Mouse (Mus musculus): ENCODE measurements at regions not wholly inside any gene's neighbourhood (a gene's known extent, or its start where the extent isn't known, plus 50 kb on each side); places are given as distances from the start of the nearest gene placed in this dataset.

DNA sequence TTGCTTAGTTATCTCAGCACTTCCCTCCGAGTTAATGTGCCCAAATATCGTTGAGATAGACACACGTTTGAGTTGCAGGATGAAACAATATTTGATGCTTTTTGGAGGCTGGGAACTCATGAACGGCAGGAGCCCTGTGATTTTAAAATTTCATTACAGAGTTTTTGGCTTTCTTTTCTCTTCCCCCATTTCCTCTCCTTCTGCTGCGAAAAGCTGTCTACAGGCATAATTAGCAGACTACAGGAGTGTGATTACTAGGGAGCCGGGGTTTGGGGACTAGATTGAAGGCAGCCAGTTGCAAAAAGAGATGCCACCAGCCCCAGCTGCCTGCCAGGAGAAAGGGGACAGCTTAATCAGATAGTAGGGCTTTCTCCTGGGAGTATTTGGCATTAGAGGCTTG lies 274.2 kb upstream of the Mki67 start:
- no peak for DNase-seq (ENCODE audit: low spot score)

GRCm38 (mm10) chr7:135996896-135997295 lies 280.7 kb upstream of the Mki67 start:
- no peaks in the 10 kb centered on the region for H3K36me3 ChIP-seq (ENCODE audit: insufficient read depth, low read length)
- ATAC-seq, result peak; percentile 64

More for the DNA sequence above, 274.2 kb upstream of the Mki67 start:
- no peak overlapping the region for H3K27ac ChIP-seq
- WGBS, result 59% methylated on average over 6 of the region's 6 CpGs
- no peaks in the 10 kb centered on the region for H3K9me3 ChIP-seq (ENCODE audit: low read length)
- ATAC-seq, result no peak
- no peak overlapping the region for H3K4me3 ChIP-seq (ENCODE audit: low read length)
- TF ChIP-seq CTCF (IDR thresholded peaks at IDR 0.05; ENCODE audit: low read depth), result no peak
- H3K9ac ChIP-seq (replicated peaks; ENCODE audit: low read length), result no peak overlapping the region
- no peaks in the 10 kb centered on the region for H3K36me3 ChIP-seq (ENCODE audit: insufficient read depth, low read length)
- H3K4me2 ChIP-seq (ENCODE audit: low read depth, low read length), result no peak overlapping the region
- no peaks in the 10 kb centered on the region for H3K4me1 ChIP-seq (ENCODE audit: insufficient read depth, low read length)
- no peaks in the 10 kb centered on the region for H3K27me3 ChIP-seq (ENCODE audit: insufficient read depth, low read length)

DNA sequence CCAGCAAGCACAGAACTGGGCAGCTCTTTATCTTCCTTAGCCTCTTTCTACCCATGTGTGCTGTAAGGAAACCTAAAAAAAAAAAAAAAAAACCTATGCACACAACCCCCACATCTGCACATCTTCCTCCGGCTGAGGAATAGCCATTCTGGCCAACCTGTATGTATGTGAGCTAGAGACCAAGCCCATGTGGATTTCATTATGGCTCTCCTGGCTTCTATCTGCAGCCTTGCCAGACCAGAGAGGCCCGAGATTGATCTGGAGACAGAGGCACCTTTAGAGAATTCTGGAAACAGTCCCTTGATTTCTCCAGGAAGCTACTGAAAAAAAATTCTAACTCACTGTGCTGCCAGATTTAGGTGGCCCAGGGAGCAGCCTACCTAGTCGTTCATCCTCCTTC lies 281.5 kb upstream of the Mki67 start:
- H3K27ac ChIP-seq, result no peak overlapping the region
- H3K4me2 ChIP-seq (ENCODE audit: low read depth, low read length), result no peak overlapping the region
- H3K36me3 ChIP-seq (ENCODE audit: insufficient read depth, low read length), result no peaks in the 10 kb centered on the region
- no peaks in the 10 kb centered on the region for H3K9me3 ChIP-seq (ENCODE audit: low read length)
- no peaks in the 10 kb centered on the region for H3K27me3 ChIP-seq (ENCODE audit: insufficient read depth, low read length)
- no peaks in the 10 kb centered on the region for H3K4me1 ChIP-seq (ENCODE audit: insufficient read depth, low read length)
- 69% methylated on average over 3 of the region's 3 CpGs for WGBS
- DNase-seq (ENCODE audit: low spot score) (no peak), ATAC-seq (no peak)
- TF ChIP-seq CTCF (IDR thresholded peaks at IDR 0.05; ENCODE audit: low read depth), result no peak
- H3K9ac ChIP-seq (replicated peaks; ENCODE audit: low read length), result no peak overlapping the region
- no peak overlapping the region for H3K4me3 ChIP-seq (ENCODE audit: low read length)

More at GRCm38 (mm10) chr7:135996896-135997295, 280.7 kb upstream of the Mki67 start:
- H3K4me2 ChIP-seq (ENCODE audit: low read depth, low read length), result no peak overlapping the region
- WGBS, result 43% methylated on average over 10 of the region's 10 CpGs
- H3K4me3 ChIP-seq (ENCODE audit: low read length), result no peak overlapping the region
- H3K4me1 ChIP-seq (ENCODE audit: insufficient read depth, low read length), result no peaks in the 10 kb centered on the region
- peak; percentile 68 for DNase-seq (ENCODE audit: low spot score)
- no peak overlapping the region for H3K27ac ChIP-seq
- no peak for TF ChIP-seq CTCF (IDR thresholded peaks at IDR 0.05; ENCODE audit: low read depth)
- H3K9ac ChIP-seq (replicated peaks; ENCODE audit: low read length), result no peak overlapping the region
- H3K9me3 ChIP-seq (ENCODE audit: low read length), result no peaks in the 10 kb centered on the region
- no peaks in the 10 kb centered on the region for H3K27me3 ChIP-seq (ENCODE audit: insufficient read depth, low read length)

DNA sequence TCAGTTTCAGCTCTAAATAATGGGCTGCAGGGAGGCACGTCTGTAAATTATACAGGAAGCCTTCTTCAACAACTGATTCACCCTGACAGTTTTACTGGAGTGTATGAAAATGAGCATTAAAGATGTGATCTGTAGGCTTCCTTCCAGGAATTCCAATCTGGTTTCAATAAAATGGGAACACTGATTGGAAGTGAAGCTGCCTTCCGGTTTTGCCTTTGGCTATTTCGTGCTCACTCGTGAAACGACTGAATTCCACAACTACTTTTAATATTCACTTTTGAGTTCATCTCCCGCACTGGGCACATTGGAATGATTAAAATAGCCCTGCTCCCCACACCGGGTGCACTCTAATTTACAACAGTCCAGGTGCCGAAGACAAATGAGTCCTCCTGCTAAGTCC lies 286.2 kb upstream of the Mki67 start:
- Histone ChIP-seq H3K9ac (replicated peaks; ENCODE audit: low read length) (no peak overlapping the region), H3K4me3 (ENCODE audit: low read length) (no peak overlapping the region), H3K27ac (no peak overlapping the region), H3K36me3 (ENCODE audit: insufficient read depth, low read length) (no peaks in the 10 kb centered on the region), H3K4me1 (ENCODE audit: insufficient read depth, low read length) (no peaks in the 10 kb centered on the region), H3K9me3 (ENCODE audit: low read length) (no peaks in the 10 kb centered on the region), H3K4me2 (ENCODE audit: low read depth, low read length) (no peak overlapping the region), H3K27me3 (ENCODE audit: insufficient read depth, low read length) (no peaks in the 10 kb centered on the region)
- TF ChIP-seq CTCF (IDR thresholded peaks at IDR 0.05; ENCODE audit: low read depth), result no peak
- ATAC-seq (no peak), DNase-seq (ENCODE audit: low spot score) (no peak)
- 69% methylated on average over 8 of the region's 8 CpGs for WGBS

- no peaks in the 10 kb centered on the region for H3K9me3 ChIP-seq (ENCODE audit: low read length)
- peaks cover 4% of the 10 kb centered on the region; the same call in 1 of the 2 replicates for H3K4me1 ChIP-seq (ENCODE audit: insufficient read depth, low read length)
- DNase-seq (ENCODE audit: low spot score) (no peak), ATAC-seq (no peak)
- no peak overlapping the region for H3K4me3 ChIP-seq (ENCODE audit: low read length)
- no peak overlapping the region for H3K9ac ChIP-seq (replicated peaks; ENCODE audit: low read length)
- no peak overlapping the region for H3K4me2 ChIP-seq (ENCODE audit: low read depth, low read length)
- no peaks in the 10 kb centered on the region for H3K27me3 ChIP-seq (ENCODE audit: insufficient read depth, low read length)
- no peak for TF ChIP-seq CTCF (IDR thresholded peaks at IDR 0.05; ENCODE audit: low read depth)
- WGBS, result 85% methylated on average over 2 of the region's 2 CpGs
- no peaks in the 10 kb centered on the region for H3K36me3 ChIP-seq (ENCODE audit: insufficient read depth, low read length)
- no peak overlapping the region for H3K27ac ChIP-seq
Observed at GRCm38 (mm10) chr7:136003291-136003690, 287.1 kb upstream of the Mki67 start.

DNA sequence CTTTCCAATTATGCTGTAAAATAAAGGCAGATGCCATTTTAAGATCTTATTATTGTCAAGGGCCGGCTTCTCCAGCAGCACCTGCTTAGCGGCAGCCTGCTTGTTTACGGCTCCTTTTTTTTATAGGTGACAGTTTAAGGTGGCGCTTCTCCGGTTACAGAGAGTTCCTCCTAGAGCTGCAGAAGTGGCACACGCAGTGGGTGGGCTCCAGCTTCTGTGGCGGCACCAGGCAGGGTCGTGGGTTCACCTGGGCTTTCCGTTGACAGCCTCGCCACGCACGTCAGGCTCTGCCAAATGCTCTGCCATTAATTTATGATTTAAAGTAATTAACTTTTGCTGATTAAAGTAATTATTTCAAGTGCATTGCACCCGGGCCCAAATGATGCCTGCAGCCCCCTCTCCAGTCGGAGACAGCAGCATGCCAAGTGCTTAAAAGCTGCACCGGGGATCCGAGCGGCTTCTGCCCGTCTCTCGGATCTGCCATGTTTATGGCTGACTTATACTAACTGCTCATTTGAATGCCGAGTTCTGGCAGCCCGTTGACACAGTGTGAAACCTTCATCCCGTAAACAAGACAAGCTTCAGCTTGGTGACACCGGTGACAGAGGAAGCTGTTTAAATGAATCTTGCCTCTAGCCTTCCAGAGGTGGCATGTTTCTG lies 291.8 kb upstream of the Mki67 start:
- no peaks in the 10 kb centered on the region for H3K9me3 ChIP-seq (ENCODE audit: low read length)
- H3K9ac ChIP-seq (replicated peaks; ENCODE audit: low read length), result 0 out of 2 replicates have a peak overlapping the region, but pooled peaks have one; percentile 13
- peaks cover 6% of the 10 kb centered on the region; the same call in 1 of the 2 replicates for H3K4me1 ChIP-seq (ENCODE audit: insufficient read depth, low read length)
- H3K4me3 ChIP-seq (ENCODE audit: low read length), result peak overlapping the region; percentile 13; the same call in 1 of the 2 replicates
- ATAC-seq (no peak), DNase-seq (ENCODE audit: low spot score) (peak; percentile 59)
- no peaks in the 10 kb centered on the region for H3K36me3 ChIP-seq (ENCODE audit: insufficient read depth, low read length)
- H3K27me3 ChIP-seq (ENCODE audit: insufficient read depth, low read length), result no peaks in the 10 kb centered on the region
- WGBS, result 20% methylated on average over 23 of the region's 23 CpGs
- peak overlapping the region; percentile 47 for H3K4me2 ChIP-seq (ENCODE audit: low read depth, low read length)
- H3K27ac ChIP-seq, result no peak overlapping the region
- TF ChIP-seq CTCF (IDR thresholded peaks at IDR 0.05; ENCODE audit: low read depth), result no peak

- no peak for TF ChIP-seq CTCF (IDR thresholded peaks at IDR 0.05; ENCODE audit: low read depth)
- Histone ChIP-seq H3K9me3 (ENCODE audit: low read length) (no peaks in the 10 kb centered on the region), H3K27me3 (ENCODE audit: insufficient read depth, low read length) (no peaks in the 10 kb centered on the region), H3K36me3 (ENCODE audit: insufficient read depth, low read length) (no peaks in the 10 kb centered on the region), H3K4me3 (ENCODE audit: low read length) (no peak overlapping the region), H3K9ac (replicated peaks; ENCODE audit: low read length) (0 out of 2 replicates have a peak overlapping the region, but pooled peaks have one; percentile 13), H3K27ac (no peak overlapping the region; the same call in 1 of the 2 replicates), H3K4me2 (ENCODE audit: low read depth, low read length) (peak overlapping the region; percentile 47), H3K4me1 (ENCODE audit: insufficient read depth, low read length) (peaks cover 6% of the 10 kb centered on the region; the same call in 1 of the 2 replicates)
- 42% methylated on average over 6 of the region's 6 CpGs for whole genome bisulfite sequencing
- DNase-seq (ENCODE audit: low spot score) (no peak), ATAC-seq (no peak)
Observed at GRCm38 (mm10) chr7:136008486-136008885, 292.3 kb upstream of the Mki67 start.

Data from hindbrain, postnatal 0 days (tissue).